In the genomic region with DNA sequence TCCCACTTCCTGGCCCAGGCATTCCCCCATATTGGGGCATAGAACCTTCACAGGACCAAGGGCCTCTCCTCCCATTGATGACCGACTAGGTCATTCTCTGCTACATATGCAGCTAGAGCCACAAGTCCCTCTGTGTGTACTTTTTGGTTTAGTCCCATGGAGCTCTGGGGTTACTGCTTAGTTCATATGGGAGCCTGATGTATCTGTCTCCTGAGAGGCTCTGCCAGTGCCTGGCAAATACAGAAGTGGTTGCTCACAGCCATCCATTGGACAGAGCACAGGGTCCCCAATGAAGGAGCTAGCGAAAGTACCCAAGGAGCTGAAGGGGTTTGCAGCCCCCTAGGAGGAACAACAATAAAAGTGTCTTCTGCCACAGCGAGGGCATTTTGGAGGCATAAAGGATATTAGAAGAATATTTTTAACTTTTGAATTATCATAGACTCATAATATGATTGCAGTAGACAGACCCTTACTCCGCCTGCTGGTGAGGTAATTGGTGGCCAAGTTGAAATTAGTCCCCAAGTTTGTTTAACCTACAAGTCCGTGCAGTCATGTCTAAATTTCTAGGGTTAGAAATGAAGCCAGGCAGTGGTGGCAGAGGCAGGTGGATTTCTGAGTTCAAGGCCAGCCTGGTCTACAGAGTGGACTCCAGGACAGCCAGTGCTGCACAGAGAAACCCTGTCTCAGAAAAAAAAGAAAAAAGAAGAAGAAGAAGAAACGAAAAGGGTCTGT, we compare ENCODE assay signal across 7 mouse cellular contexts.
A peak's percentile ranks its signal among the peaks of the same experiment; 100 is the strongest.
DNase-seq lines count a peak whose midpoint lies in the region; ATAC-seq and TF ChIP-seq lines count a peak whose summit lies in the region.
"Not testable (repeated sequence)": the region's sequence is repeated elsewhere in the genome, so short reads cannot be mapped to it uniquely, and the experiment has no call there.

No protein-coding gene starts in this region.

- TF ChIP-seq EP300 in heart, adult 2 months (IDR thresholded peaks at IDR 0.05; ENCODE audit: insufficient read depth, low read depth, low read length) = not testable (repeated sequence)

- peak; percentile 22 for DNase-seq in CD4-positive, CD25-positive, alpha-beta regulatory T cell, adult 2 months (ENCODE audit: low read depth, low spot score)
- peak; percentile 15 for DNase-seq in adipocyte (ENCODE audit: low spot score)
- DNase-seq in heart, adult 2 months; kidney, postnatal 0 days (ENCODE audit: low spot score); midbrain, postnatal 0 days (ENCODE audit: low spot score): not testable (repeated sequence)
- peak; percentile 47 for DNase-seq in lung, embryonic 14.5 days

- 86% methylated on average over 6 of the region's 6 CpGs for WGBS in heart, adult 2 months
- 89% methylated on average over 6 of the region's 6 CpGs for WGBS in kidney, postnatal 0 days
- whole genome bisulfite sequencing in lung, embryonic 14.5 days = 86% methylated on average over 6 of the region's 6 CpGs
- 95% methylated on average over 6 of the region's 6 CpGs for WGBS in midbrain, postnatal 0 days

- H3K4me1 ChIP-seq in heart, adult 2 months (ENCODE audit: control insufficient read depth, insufficient read depth, low read length); kidney, postnatal 0 days (replicated peaks; ENCODE audit: insufficient read depth, low read length); lung, embryonic 14.5 days (ENCODE audit: insufficient read depth); midbrain, postnatal 0 days (ENCODE audit: insufficient read depth, low read length): not testable (repeated sequence)

- H3K9me3 ChIP-seq in kidney, postnatal 0 days (replicated peaks; ENCODE audit: low read length); lung, embryonic 14.5 days (ENCODE audit: low read depth, low read length); midbrain, postnatal 0 days (ENCODE audit: low read length): not testable (repeated sequence)

- intact Hi-C loops in heart, adult 2 months (cut with DNase I) = loop anchor here (5.0 kb wide), 1 partner anchor 78 kb away; no protein-coding TSS in a partner anchor

- H3K4me3 ChIP-seq in heart, adult 2 months; kidney, postnatal 0 days (replicated peaks; ENCODE audit: low read depth, low read length); lung, embryonic 14.5 days (ENCODE audit: low read depth, low read length); midbrain, postnatal 0 days (ENCODE audit: low read depth, low read length): not testable (repeated sequence)

- not testable (repeated sequence) for H3K4me2 ChIP-seq in kidney, postnatal 0 days (ENCODE audit: low read length); lung, embryonic 14.5 days; midbrain, postnatal 0 days (ENCODE audit: low read depth, low read length, poor library complexity, severe bottlenecking)

- peak; percentile 39 for TF ChIP-seq CTCF in heart, adult 2 months (IDR thresholded peaks at IDR 0.05)
- TF ChIP-seq CTCF in kidney, postnatal 0 days (IDR thresholded peaks at IDR 0.05; ENCODE audit: low read depth) = peak; percentile 53
- peak; percentile 38 for TF ChIP-seq CTCF in lung, embryonic 14.5 days (IDR thresholded peaks at IDR 0.05; ENCODE audit: low read depth)
- peak; percentile 49 for TF ChIP-seq CTCF in midbrain, postnatal 0 days (IDR thresholded peaks at IDR 0.05)

- not testable (repeated sequence) for H3K9ac ChIP-seq in heart, adult 2 months (ENCODE audit: low read depth, low read length); kidney, postnatal 0 days (ENCODE audit: low read depth, low read length); lung, embryonic 14.5 days; midbrain, postnatal 0 days (replicated peaks; ENCODE audit: low read length, poor library complexity, severe bottlenecking)

- not testable (repeated sequence) for TF ChIP-seq POLR2A in heart, adult 2 months (IDR thresholded peaks at IDR 0.05; ENCODE audit: insufficient read depth, low read depth, low read length)

- H3K27me3 ChIP-seq in heart, adult 2 months (ENCODE audit: control insufficient read depth, insufficient read depth, low read length); kidney, postnatal 0 days (ENCODE audit: insufficient read depth, low read length); lung, embryonic 14.5 days (ENCODE audit: insufficient read depth, low read length); midbrain, postnatal 0 days (ENCODE audit: insufficient read depth, low read length): not testable (repeated sequence)

- not testable (repeated sequence) for H3K79me2 ChIP-seq in heart, adult 2 months (replicated peaks; ENCODE audit: control insufficient read depth, insufficient read depth, low read length)

- ATAC-seq in common myeloid progenitor, adult 5-6 weeks (replicated peaks; ENCODE audit: low read depth, poor library complexity, severe bottlenecking) = 0 out of 2 replicates have a peak, but pooled peaks have one; percentile 54
- ATAC-seq in kidney, postnatal 0 days (replicated peaks; ENCODE audit: low FRiP score, low read depth); lung, embryonic 14.5 days (ENCODE audit: insufficient read depth); midbrain, postnatal 0 days (ENCODE audit: low FRiP score): not testable (repeated sequence)

- not testable (repeated sequence) for H3K36me3 ChIP-seq in heart, adult 2 months (ENCODE audit: control insufficient read depth, insufficient read depth, low read length)
- H3K36me3 ChIP-seq in kidney, postnatal 0 days (ENCODE audit: insufficient read depth, low read length) = peaks cover 54% of the 10 kb centered on the region
- peaks cover 76% of the 10 kb centered on the region for H3K36me3 ChIP-seq in lung, embryonic 14.5 days (ENCODE audit: insufficient read depth)
- H3K36me3 ChIP-seq in midbrain, postnatal 0 days (ENCODE audit: insufficient read depth, low read length) = peaks cover 34% of the 10 kb centered on the region

- H3K27ac ChIP-seq in heart, adult 2 months; kidney, postnatal 0 days; lung, embryonic 14.5 days (ENCODE audit: low read depth); midbrain, postnatal 0 days (ENCODE audit: low read depth, low read length): not testable (repeated sequence)
